Mouse (Mus musculus) kidney, embryonic 14.5 days (tissue): Measurements from ENCODE around the gene Fbl. TPM values are rescaled to one million over a fixed set of nuclear protein-coding genes. Genes with fewer than 3 reads are reported as not detected.
"Not testable (repeated sequence)": the region's sequence is repeated elsewhere in the genome, so short reads cannot be mapped to it uniquely, and the experiment has no call there.

Experiments
- ATAC-seq: fragments of 200-750 bp; cut with Nextera tagmentation; 2 replicates; pipeline ENCODE4 v1.8.0; 2017; ENCODE audit warnings: moderate number of reproducible peaks, mild to moderate bottlenecking, moderate TSS enrichment, moderate library complexity; ENCODE audit not compliant: low FRiP score, low TSS enrichment
- H3K27ac ChIP-seq: fragments of 300-500 bp; sonication (generic); 2 replicates; pipeline ENCODE4 v1.5.1; 2014; ENCODE audit warnings: low read depth, mild to moderate bottlenecking, low read length, moderate library complexity, mixed read lengths
- H3K27me3 ChIP-seq: fragments of 300-500 bp; sonication (generic); 2 replicates; pipeline ENCODE4 v1.6.1; 2014; ENCODE audit warnings: mild to moderate bottlenecking, low read length; ENCODE audit not compliant: control insufficient read depth, insufficient read depth
- H3K36me3 ChIP-seq: fragments of 300-500 bp; sonication (generic); 2 replicates; pipeline ENCODE4 v1.6.1; 2014; ENCODE audit warnings: low read length, mixed read lengths; ENCODE audit not compliant: control insufficient read depth, insufficient read depth
- H3K4me1 ChIP-seq: fragments of 300-500 bp; sonication (generic); 2 replicates; pipeline ENCODE4 v1.6.1; 2014; ENCODE audit warnings: low read length, mixed read lengths; ENCODE audit not compliant: control insufficient read depth, insufficient read depth
- H3K4me2 ChIP-seq: fragments of 300-500 bp; sonication (generic); replicated peaks from 2 replicates; pipeline ENCODE4 v1.6.1; 2014; ENCODE audit warnings: low read depth, mild to moderate bottlenecking, low read length
- H3K4me3 ChIP-seq: fragments of 300-500 bp; sonication (generic); 2 replicates; pipeline ENCODE4 v1.5.1; 2014; ENCODE audit warnings: mild to moderate bottlenecking, low read length
- H3K9ac ChIP-seq: fragments of 300-500 bp; sonication (generic); 2 replicates; pipeline ENCODE4 v1.6.1; 2014; ENCODE audit warnings: low read depth, mild to moderate bottlenecking, low read length, moderate library complexity
- H3K9me3 ChIP-seq: fragments of 300-500 bp; sonication (generic); 2 replicates; pipeline ENCODE4 v1.6.1; 2016; ENCODE audit warnings: low read length; ENCODE audit not compliant: control insufficient read depth
- WGBS: fragments of 180-500 bp; shearing (Covaris S2); extraction: QIAGEN DNeasy Blood & Tissue Kit; methylation state at CpG from one replicate; pipeline ENCODE4 v1.1.7; 2014; 5-methylcytosine and 5-hydroxymethylcytosine counted together
- polyA plus RNA-seq: library from polyadenylated mRNA; unstranded; fragments of >200 nt; fragmentation: Nextera tagmentation; extraction: Ambion mirVana; gene quantifications from 2 replicates; pipeline ENCODE4 v1.2.1, GENCODE M21; 2014

Gene Fbl
- polyA plus RNA-seq = 57.0 and 85.8 TPM in 2 replicates

- peak within 1 kb of the TSS; percentile 88 for H3K4me2 ChIP-seq
- peak within 1 kb of the TSS; percentile 88 for H3K27ac ChIP-seq
- H3K4me1 ChIP-seq = peaks cover 11% of the 10 kb centered on the region
- ATAC-seq = peak; percentile 91
- peak within 1 kb of the TSS; percentile 91 for H3K9ac ChIP-seq
- under 1% methylated on average over 79 of the region's 80 CpGs for WGBS
- peak within 1 kb of the TSS; percentile 88 for H3K4me3 ChIP-seq
- H3K27me3 ChIP-seq = no peaks in the 10 kb centered on the region
- peaks cover 5% of the 10 kb centered on the region; the same call in 1 of the 2 replicates for H3K36me3 ChIP-seq
- no peaks in the 10 kb centered on the region for H3K9me3 ChIP-seq
Measured at GRCm38 (mm10) chr7:28169489-28170422, at the start of gene Fbl. Gene Fbl, plus strand, starts transcription at chr7:28169710.

GRCm38 (mm10) chr7:28129166-28129565 lies 40.3 kb upstream of the Fbl start, which contains the start of gene 9530053A07Rik:
Gene 9530053A07Rik, plus strand, starts transcription at chr7:28129466.
- no peaks in the 10 kb centered on the region for H3K4me1 ChIP-seq
- H3K36me3 ChIP-seq = no peaks in the 10 kb centered on the region
- H3K27me3 ChIP-seq = no peaks in the 10 kb centered on the region
- H3K9ac ChIP-seq = no peak within 1 kb of the TSS
- no peak within 1 kb of the TSS for H3K4me3 ChIP-seq
- WGBS = 88% methylated on average over 5 of the region's 5 CpGs
- no peak within 1 kb of the TSS for H3K4me2 ChIP-seq
- no peaks in the 10 kb centered on the region for H3K9me3 ChIP-seq
- no peak for ATAC-seq
- no peak within 1 kb of the TSS for H3K27ac ChIP-seq

- H3K4me2 ChIP-seq = no peak overlapping the region
- H3K4me3 ChIP-seq = no peak overlapping the region
- 60% methylated on average over 5 of the region's 5 CpGs for WGBS
- H3K9ac ChIP-seq = no peak overlapping the region
- H3K27ac ChIP-seq = no peak overlapping the region
- no peak for ATAC-seq
- no peaks in the 10 kb centered on the region for H3K27me3 ChIP-seq
- H3K4me1 ChIP-seq = no peaks in the 10 kb centered on the region
- no peaks in the 10 kb centered on the region for H3K36me3 ChIP-seq
- H3K9me3 ChIP-seq = no peaks in the 10 kb centered on the region
Measured at GRCm38 (mm10) chr7:28137613-28138012, 31.9 kb upstream of the Fbl start.

GRCm38 (mm10) chr7:28148263-28148662 lies 21.2 kb upstream of the Fbl start:
- Histone ChIP-seq H3K27ac (no peak overlapping the region), H3K4me1 (no peaks in the 10 kb centered on the region), H3K4me2 (no peak overlapping the region), H3K9me3 (peaks cover 5% of the 10 kb centered on the region; the same call in 1 of the 2 replicates), H3K4me3 (no peak overlapping the region), H3K36me3 (no peaks in the 10 kb centered on the region), H3K9ac (no peak overlapping the region), H3K27me3 (no peaks in the 10 kb centered on the region)
- 26% methylated on average over 3 of the region's 3 CpGs for WGBS
- ATAC-seq = peak; percentile 55; the same call in 1 of the 2 replicates

GRCm38 (mm10) chr7:28149841-28150240 lies 19.7 kb upstream of the Fbl start:
- ATAC-seq = no peak
- H3K27ac ChIP-seq = no peak overlapping the region
- H3K4me3 ChIP-seq = no peak overlapping the region
- no peak overlapping the region for H3K9ac ChIP-seq
- no peaks in the 10 kb centered on the region for H3K9me3 ChIP-seq
- H3K27me3 ChIP-seq = no peaks in the 10 kb centered on the region
- no peaks in the 10 kb centered on the region for H3K36me3 ChIP-seq
- 85% methylated on average over 1 of the region's 1 CpGs for WGBS
- no peak overlapping the region for H3K4me2 ChIP-seq
- no peaks in the 10 kb centered on the region for H3K4me1 ChIP-seq

- WGBS = 19% methylated on average over 13 of the region's 13 CpGs
- no peak overlapping the region for H3K9ac ChIP-seq
- no peaks in the 10 kb centered on the region for H3K27me3 ChIP-seq
- H3K27ac ChIP-seq = no peak overlapping the region
- H3K9me3 ChIP-seq = no peaks in the 10 kb centered on the region
- ATAC-seq = no peak
- H3K4me2 ChIP-seq = no peak overlapping the region
- no peaks in the 10 kb centered on the region for H3K4me1 ChIP-seq
- no peaks in the 10 kb centered on the region for H3K36me3 ChIP-seq
- H3K4me3 ChIP-seq = no peak overlapping the region
Measured at GRCm38 (mm10) chr7:28151584-28152221, 17.8 kb upstream of the Fbl start.

GRCm38 (mm10) chr7:28153595-28153994 lies 15.9 kb upstream of the Fbl start:
- not testable (repeated sequence) for H3K27ac ChIP-seq, H3K4me1 ChIP-seq, H3K9ac ChIP-seq, H3K27me3 ChIP-seq, H3K36me3 ChIP-seq, H3K4me2 ChIP-seq, H3K4me3 ChIP-seq, ATAC-seq, H3K9me3 ChIP-seq
- 47% methylated on average over 5 of the region's 5 CpGs for WGBS

GRCm38 (mm10) chr7:28159292-28159691 lies 10.2 kb upstream of the Fbl start:
- Histone ChIP-seq H3K27me3 (no peaks in the 10 kb centered on the region), H3K36me3 (no peaks in the 10 kb centered on the region), H3K27ac (no peak overlapping the region), H3K9ac (no peak overlapping the region), H3K4me2 (no peak overlapping the region), H3K4me1 (no peaks in the 10 kb centered on the region), H3K9me3 (no peaks in the 10 kb centered on the region), H3K4me3 (no peak overlapping the region)
- ATAC-seq = no peak
- WGBS = 47% methylated on average over 6 of the region's 6 CpGs

GRCm38 (mm10) chr7:28159893-28160292 lies 9.6 kb upstream of the Fbl start:
- ATAC-seq = no peak
- Histone ChIP-seq H3K4me3 (no peak overlapping the region), H3K9ac (no peak overlapping the region), H3K4me2 (no peak overlapping the region), H3K27me3 (no peaks in the 10 kb centered on the region), H3K27ac (no peak overlapping the region), H3K4me1 (no peaks in the 10 kb centered on the region), H3K36me3 (no peaks in the 10 kb centered on the region), H3K9me3 (no peaks in the 10 kb centered on the region)
- WGBS = 85% methylated on average over 3 of the region's 3 CpGs
